Mouse (Mus musculus) ES-E14 (cell line): ENCODE results near the gene Gm13090. TPM values are rescaled to one million over a fixed set of nuclear protein-coding genes. Genes with fewer than 3 reads are reported as not detected.

ENCODE experiments used
- DNase-seq: peaks from one replicate; pipeline ENCODE4 v3.0.0-alpha.2; 2013; ENCODE audit warnings: low read depth, low spot score
- H3K27ac ChIP-seq: 2 replicates; pipeline ENCODE4 v1.5.1; 2012; ENCODE audit warnings: low read depth, mild to moderate bottlenecking, low read length, moderate library complexity, mixed read lengths; ENCODE audit not compliant: poor library complexity, insufficient read depth, severe bottlenecking
- H3K36me3 ChIP-seq: 2 replicates; pipeline ENCODE4 v1.6.1; 2012; ENCODE audit warnings: mild to moderate bottlenecking, low read length, moderate library complexity, mixed read lengths; ENCODE audit not compliant: control insufficient read depth, poor library complexity, insufficient read depth, severe bottlenecking
- H3K4me1 ChIP-seq, 2 experiments: fragments of 150-350 bp in 1 of 2; sonication (generic) in 1 of 2; 2 replicates each; pipeline ENCODE4 v1.6.1; 2012; ENCODE audit warnings: low read length in 2 of 2, mild to moderate bottlenecking in 1 of 2, mixed read lengths in 1 of 2; ENCODE audit not compliant: control insufficient read depth in 2 of 2, insufficient read depth in 2 of 2, poor library complexity in 1 of 2
- H3K4me3 ChIP-seq, 2 experiments: fragments of 150-350 bp in 1 of 2; sonication (generic) in 1 of 2; 2 replicates each; pipeline ENCODE4 v1.5.1; 2012; ENCODE audit warnings: low read length in 2 of 2, low read depth in 1 of 2, mild to moderate bottlenecking in 1 of 2, mixed read lengths in 1 of 2; ENCODE audit not compliant: insufficient read depth in 1 of 2, poor library complexity in 1 of 2, severe bottlenecking in 1 of 2
- H3K9ac ChIP-seq: 2 replicates; pipeline ENCODE4 v1.6.1; 2012; ENCODE audit warnings: low read depth, mild to moderate bottlenecking, low read length, mixed read lengths; ENCODE audit not compliant: poor library complexity, insufficient read depth, severe bottlenecking
- H3K9me3 ChIP-seq: fragments of 150-350 bp; sonication (generic); 2 replicates; pipeline ENCODE4 v1.6.1; 2012; ENCODE audit warnings: low read depth, mild to moderate bottlenecking, low read length; ENCODE audit not compliant: control insufficient read depth, insufficient read depth
- CHD2 ChIP-seq: IDR thresholded peaks from 2 replicates; pipeline ENCODE4 v1.6.1; 2014; ENCODE audit warnings: mild to moderate bottlenecking, low read depth, low read length, inconsistent platforms
- HCFC1 ChIP-seq: IDR thresholded peaks from 2 replicates; pipeline ENCODE4 v1.6.1; 2012; ENCODE audit warnings: low read length, inconsistent platforms, borderline replicate concordance; ENCODE audit not compliant: insufficient read depth
- MAFK ChIP-seq: IDR thresholded peaks from 2 replicates; pipeline ENCODE4 v1.6.1; 2014; ENCODE audit warnings: mild to moderate bottlenecking, low read depth, low read length, inconsistent platforms; ENCODE audit not compliant: insufficient read depth
- ZC3H11A ChIP-seq: IDR thresholded peaks from 2 replicates; pipeline ENCODE4 v1.6.1; 2012; ENCODE audit warnings: low read depth, mild to moderate bottlenecking, inconsistent platforms, low read length, borderline replicate concordance
- ZNF384 ChIP-seq: IDR thresholded peaks from 2 replicates; pipeline ENCODE4 v1.6.1; 2012; ENCODE audit warnings: low read depth, low read length, inconsistent platforms
- in situ Hi-C, 2 experiments: fragments of 600-800 bp; cut with MboI; formaldehyde crosslinking; loops; one replicate each; pipeline ENCODE4 v1.15.1; 2025; ENCODE audit warnings: low sequenced_read_pairs in 2 of 2, inconsistent platforms in 1 of 2; ENCODE audit not compliant: unreplicated experiment in 2 of 2
- total RNA-seq: library from RNA; depleted of rRNA; stranded (reverse); fragments of 300-350 nt; gene quantifications from 2 replicates; pipeline ENCODE4 v1.2.3, GENCODE M21; 2012

Gm13090 gene
- total RNA-seq, 1 experiment, result not detected

GRCm38 (mm10) chr4:151074817-151075216, 14.6 kb upstream of the Gm13090 start:
- TF ChIP-seq ZC3H11A (no peak), CHD2 (no peak), HCFC1 (no peak)
- in situ Hi-C loops, result loop anchor here in 1 of 2 experiments (5.0 kb wide), 1 partner anchor 67 kb away; no protein-coding TSS in a partner anchor
- no peak overlapping the region for H3K4me3 ChIP-seq
- DNase-seq, result no peak
- H3K36me3 ChIP-seq, result peaks cover 15% of the 10 kb centered on the region; the same call in 1 of the 2 replicates
- no peaks in the 10 kb centered on the region for H3K4me1 ChIP-seq
- no peak overlapping the region for H3K9ac ChIP-seq
- no peak overlapping the region for H3K27ac ChIP-seq
- H3K9me3 ChIP-seq, result no peaks in the 10 kb centered on the region

GRCm38 (mm10) chr4:151081355-151081754, 8.0 kb upstream of the Gm13090 start:
- TF ChIP-seq ZC3H11A, result no peak
- TF ChIP-seq MAFK, result no peak
- TF ChIP-seq ZNF384, result no peak
- DNase-seq, result no peak
- Histone ChIP-seq H3K36me3 (peaks cover 23% of the 10 kb centered on the region; the same call in 1 of the 2 replicates), H3K4me1 (peaks cover 0 to 2% of the 10 kb centered on the region in 2 experiments; a peak in 2 of 4 replicates), H3K9ac (no peak overlapping the region), H3K27ac (no peak overlapping the region), H3K4me3 (no peak overlapping the region), H3K9me3 (no peaks in the 10 kb centered on the region)
- in situ Hi-C loops, result no loop called here

- H3K36me3 ChIP-seq, result peaks cover 22% of the 10 kb centered on the region; the same call in 1 of the 2 replicates
- in situ Hi-C loops, result no loop called here
- H3K4me3 ChIP-seq, result no peak overlapping the region
- no peak for DNase-seq
- H3K27ac ChIP-seq, result no peak overlapping the region
- TF ChIP-seq CHD2, result no peak
- no peak for TF ChIP-seq ZNF384
- TF ChIP-seq MAFK, result no peak
- no peak for TF ChIP-seq HCFC1
- no peak for TF ChIP-seq ZC3H11A
- no peak overlapping the region for H3K9ac ChIP-seq
- no peaks in the 10 kb centered on the region for H3K9me3 ChIP-seq
- peaks cover 0 to 2% of the 10 kb centered on the region in 2 experiments; a peak in 2 of 4 replicates for H3K4me1 ChIP-seq
Measured at GRCm38 (mm10) chr4:151081977-151082376, 7.4 kb upstream of the Gm13090 start.

- peaks cover 18% of the 10 kb centered on the region; the same call in 1 of the 2 replicates for H3K36me3 ChIP-seq
- H3K4me1 ChIP-seq, result peaks cover 0 to 2% of the 10 kb centered on the region in 2 experiments; a peak in 2 of 4 replicates
- no peak overlapping the region for H3K4me3 ChIP-seq
- DNase-seq, result no peak
- H3K27ac ChIP-seq, result no peak overlapping the region
- TF ChIP-seq ZC3H11A, result no peak
- TF ChIP-seq MAFK, result no peak
- no peak for TF ChIP-seq HCFC1
- TF ChIP-seq ZNF384, result no peak
- no peak for TF ChIP-seq CHD2
- no peak overlapping the region for H3K9ac ChIP-seq
- in situ Hi-C loops, result no loop called here
- H3K9me3 ChIP-seq, result no peaks in the 10 kb centered on the region
Measured at GRCm38 (mm10) chr4:151083027-151083426, 6.3 kb upstream of the Gm13090 start.

- Histone ChIP-seq H3K9me3 (no peaks in the 10 kb centered on the region), H3K4me3 (no peak overlapping the region), H3K4me1 (no peaks in the 10 kb centered on the region; a peak in 2 of 4 replicates), H3K27ac (no peak overlapping the region), H3K9ac (no peak overlapping the region), H3K36me3 (peaks cover 14% of the 10 kb centered on the region; the same call in 1 of the 2 replicates)
- TF ChIP-seq CHD2, result no peak
- TF ChIP-seq ZNF384, result no peak
- no peak for TF ChIP-seq HCFC1
- no peak for TF ChIP-seq ZC3H11A
- no peak for TF ChIP-seq MAFK
- no peak for DNase-seq
- in situ Hi-C loops, result no loop called here
Measured at GRCm38 (mm10) chr4:151087358-151087757, 2.0 kb upstream of the Gm13090 start.
